Mouse (Mus musculus): ENCODE measurements around the gene Tenm3. TPM values are rescaled to one million over a fixed set of nuclear protein-coding genes. Genes with fewer than 3 reads are reported as not detected.

Gene Tenm3
- polyA plus RNA-seq, 2 experiments from 2014 or later: 0.22 TPM; not detected in 1

DNA sequence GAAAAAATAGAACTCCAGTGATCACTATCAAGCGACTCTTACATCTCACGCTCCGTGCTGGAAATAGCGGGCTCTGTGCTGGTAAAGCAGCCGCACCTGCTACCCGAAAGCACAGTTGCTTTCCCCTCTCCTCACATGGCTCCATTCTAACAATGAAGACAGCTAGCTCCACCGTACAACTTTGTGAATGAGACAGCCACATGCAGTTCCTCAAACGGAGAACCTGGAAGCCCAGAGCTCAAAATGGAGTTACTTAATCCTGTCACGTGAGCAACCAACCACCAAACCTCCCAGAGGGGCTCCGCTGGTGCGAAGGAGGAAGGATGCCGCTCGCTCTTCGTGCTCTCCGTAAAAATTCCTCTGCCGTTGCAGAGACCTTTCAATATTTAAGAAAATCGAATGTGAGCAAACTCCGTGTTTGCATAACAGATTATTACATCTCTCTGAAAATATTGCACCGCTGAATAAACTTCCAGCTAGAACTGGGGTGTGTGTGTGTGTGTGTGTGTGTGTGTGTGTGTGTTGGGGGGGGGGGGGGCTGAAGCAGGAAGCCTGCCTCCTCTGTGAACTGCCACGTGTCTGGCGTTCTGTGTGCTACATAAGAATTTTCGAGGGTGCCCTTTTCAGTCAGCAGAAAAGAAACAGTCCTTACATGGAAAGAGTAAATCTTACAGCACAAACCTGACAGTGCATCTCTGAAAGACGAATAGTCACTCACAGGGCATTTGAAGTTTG is 103.4 kb downstream of the Tenm3 start:
- ATAC-seq: no peak

DNA sequence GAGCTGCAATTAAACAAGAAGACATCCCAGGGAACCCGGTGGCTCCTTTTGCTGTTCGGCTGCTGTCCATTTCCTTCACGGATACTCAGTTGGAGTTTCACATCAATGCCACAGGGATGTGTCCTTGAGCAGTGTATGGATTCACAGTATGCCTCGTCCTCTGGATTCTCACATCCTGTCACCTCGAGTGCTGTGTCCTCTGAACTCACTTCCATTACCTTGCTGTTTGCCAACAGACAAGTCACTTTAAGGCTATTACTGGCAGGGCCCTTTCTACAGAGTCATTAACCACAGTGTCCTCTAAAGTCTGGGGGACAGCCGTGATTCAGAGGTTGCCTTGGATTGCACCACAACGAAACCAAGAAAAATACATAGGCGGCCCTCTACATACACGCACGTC is 110.0 kb downstream of the Tenm3 start:
- ATAC-seq: no peak

DNA sequence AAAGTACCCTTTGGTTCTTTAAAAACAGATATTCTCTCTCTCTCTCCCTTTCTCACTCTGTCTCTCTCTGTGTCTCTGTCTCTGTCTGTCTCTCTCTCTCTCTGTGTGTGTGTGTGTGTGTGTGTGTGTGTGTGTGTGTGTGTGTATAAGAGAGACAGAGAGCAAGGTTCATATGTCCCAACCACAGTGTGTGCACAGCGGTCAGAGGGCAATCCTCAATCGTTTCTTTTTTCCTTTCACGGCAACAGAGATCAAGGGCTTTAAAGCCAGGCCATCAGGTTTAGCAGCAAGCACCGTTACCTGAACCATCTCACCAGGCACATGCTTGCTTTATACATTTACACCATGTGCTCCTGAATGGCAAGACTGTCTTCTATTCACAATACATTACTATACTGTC is 110.7 kb downstream of the Tenm3 start:
- ATAC-seq: no peak

DNA sequence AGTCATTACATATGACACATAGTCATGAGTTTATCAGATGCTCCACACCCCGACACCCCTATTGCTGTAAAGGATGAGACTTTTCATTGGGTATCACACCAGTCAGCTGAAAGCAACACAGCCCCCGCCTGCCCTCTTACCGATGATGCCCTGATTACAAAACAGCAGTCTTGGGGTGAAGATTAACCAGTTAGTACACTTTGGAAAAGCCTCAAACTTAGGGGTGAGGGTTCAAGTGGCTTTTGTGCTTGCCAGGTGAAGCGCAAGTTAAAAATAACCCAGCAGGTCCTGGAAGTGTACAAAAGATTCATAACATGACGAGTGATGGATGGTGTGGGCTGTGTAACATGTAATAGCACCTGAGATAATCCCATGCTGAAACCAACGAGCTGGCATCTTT is 113.0 kb downstream of the Tenm3 start:
- ATAC-seq: no peak

DNA sequence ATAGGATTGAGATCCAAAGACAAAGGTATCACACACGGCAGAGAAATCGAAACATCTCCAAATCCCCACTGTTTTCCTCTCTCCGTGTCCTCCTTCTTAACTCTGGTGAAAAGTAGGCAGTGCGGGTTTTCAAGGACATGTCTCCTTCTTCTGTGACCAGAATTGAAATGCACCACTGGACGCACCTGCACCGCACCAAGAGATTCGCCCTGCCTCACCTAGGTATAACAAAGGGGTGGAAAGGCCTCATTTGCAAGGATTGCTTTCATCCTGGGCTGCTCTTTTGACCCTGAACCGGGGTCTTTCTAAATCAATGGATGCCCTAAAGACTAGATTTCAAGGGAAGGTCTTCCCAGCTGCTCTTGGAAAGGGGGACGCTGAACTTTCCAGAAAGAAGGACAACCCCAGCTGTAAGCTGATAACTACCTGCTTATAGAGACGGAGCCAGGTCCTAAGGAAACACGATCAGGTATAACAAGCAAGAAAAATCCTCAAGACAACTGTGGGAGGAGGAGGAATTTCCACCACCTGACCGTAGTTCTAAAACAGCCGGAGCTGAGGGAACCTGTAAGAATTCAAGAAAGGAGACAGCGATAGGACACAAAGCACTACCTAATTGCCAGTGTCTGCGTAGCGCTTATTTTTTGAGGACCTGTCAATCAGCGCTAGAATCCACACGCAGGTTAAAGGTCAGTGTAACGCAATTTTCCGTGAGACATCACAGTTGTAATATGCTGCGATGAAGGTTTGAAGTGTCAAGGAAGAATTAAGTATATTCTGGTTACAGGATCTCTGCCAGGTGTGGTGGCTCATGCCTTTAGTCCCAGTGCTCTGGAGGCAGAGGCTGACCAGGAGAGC is 114.7 kb downstream of the Tenm3 start:
- no peak for ATAC-seq

DNA sequence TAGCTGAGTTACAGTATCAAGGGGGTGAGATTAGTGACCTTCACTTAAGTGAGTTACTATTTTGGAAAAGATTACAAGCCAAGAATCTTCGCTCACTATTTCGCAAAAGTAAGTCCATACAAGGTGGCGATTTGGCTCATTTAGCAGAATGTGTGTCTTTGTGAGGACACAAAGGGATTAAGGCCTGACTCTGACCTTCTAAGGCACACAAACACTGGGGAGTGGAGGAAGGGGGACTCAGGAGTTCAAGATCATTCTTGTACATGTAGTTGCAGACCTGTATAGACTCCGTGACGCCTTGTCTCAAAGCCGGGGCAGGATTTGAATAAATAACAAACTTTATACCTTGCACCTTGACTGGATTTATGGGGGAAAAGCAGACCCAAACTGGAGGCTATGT is 115.7 kb downstream of the Tenm3 start:
- ATAC-seq: no peak

DNA sequence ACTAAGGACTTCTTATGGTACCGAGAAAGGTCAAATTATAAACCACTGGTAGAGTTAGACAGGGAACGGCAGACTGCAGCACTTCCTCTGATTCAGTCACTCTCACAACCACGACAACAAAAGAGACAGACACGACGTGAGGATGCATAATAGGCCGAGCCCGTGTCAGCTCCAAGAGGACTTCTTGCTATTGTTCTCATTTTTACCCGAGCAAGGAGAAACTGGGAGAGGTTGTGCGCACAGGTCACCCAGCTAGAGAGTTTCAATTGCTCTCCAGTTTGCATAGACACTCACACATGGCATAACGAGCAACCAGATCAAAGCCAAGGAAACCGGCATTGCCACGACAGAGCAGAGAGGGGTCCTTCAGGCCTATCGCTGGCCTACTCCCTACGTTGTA is 121.0 kb downstream of the Tenm3 start:
- no peak for ATAC-seq

DNA sequence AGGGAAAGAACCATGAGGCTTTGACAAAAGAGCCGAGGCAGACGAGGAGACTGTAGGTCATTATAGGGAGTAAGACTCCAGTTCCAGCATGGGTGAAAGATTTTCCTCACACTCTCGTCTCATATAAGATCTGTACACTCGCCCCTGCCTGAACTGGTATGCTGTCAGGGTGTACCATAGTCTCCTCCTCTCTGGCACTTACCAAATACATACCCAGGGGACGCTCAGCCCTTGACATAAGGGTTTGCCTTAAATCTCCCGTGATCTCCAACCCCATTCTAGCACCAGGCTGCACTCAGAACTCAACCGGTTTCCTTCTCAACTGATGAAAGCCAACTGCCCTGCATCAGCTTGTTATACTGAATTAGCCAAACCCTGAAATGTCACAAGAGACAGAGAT is 121.4 kb downstream of the Tenm3 start:
- no peak for ATAC-seq

DNA sequence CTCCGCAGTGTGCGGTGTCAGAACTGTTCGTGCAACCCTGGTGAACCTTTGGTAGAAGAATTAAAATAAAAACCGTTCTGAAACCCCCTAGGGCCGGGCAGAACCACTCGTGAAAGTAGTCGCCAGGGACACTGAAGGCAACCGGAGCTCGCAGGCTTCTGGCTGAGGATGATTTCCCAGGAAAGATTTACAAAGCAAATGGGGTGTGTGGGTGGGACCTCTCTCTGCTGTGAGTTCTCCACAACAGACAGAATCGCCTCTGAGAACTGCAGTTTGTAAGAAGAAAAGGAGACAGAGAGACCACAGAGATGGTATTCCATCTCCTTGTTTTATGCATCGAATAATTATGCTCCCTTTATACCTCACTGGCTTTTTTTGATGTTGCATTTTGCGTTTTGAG is 122.4 kb downstream of the Tenm3 start:
- ATAC-seq: no peak

DNA sequence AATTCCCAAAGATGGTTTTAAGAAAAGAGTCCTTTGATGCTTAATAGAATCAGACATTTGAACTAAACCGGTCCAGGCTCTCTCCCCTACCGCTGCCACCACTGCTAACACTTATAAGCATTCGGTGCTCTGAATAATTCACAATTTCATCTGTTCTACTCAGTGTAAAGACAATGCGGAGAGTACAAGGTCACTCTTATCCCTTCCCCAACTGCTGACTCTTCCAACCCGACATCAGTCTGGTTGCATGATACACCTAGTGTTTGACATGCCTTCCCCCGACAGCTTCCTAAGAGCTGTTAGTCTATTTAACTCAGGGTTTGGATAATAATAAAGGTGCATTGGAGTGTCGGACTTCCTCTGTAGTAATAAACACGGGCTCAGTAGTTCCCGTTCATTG is 128.1 kb downstream of the Tenm3 start:
- ATAC-seq: no peak

DNA sequence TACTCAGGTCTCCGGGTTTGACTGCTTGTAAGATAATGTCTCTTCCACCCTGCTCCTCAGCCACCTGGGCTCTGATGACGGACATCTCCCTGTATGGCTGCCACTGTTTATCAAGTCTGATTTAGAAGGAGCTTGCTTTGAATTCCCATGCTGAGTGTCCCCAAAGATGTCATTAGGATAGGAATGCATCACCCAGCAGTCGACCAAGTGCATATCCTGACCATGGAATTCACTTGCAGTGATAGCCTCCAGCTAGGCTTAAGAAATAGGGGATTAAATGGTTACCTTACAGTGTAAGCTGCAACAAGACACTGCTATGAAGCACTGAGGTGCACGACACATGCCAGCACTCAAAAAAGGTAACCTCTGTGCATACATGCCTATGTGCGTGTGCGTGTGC is 137.1 kb downstream of the Tenm3 start:
- no peak for ATAC-seq

DNA sequence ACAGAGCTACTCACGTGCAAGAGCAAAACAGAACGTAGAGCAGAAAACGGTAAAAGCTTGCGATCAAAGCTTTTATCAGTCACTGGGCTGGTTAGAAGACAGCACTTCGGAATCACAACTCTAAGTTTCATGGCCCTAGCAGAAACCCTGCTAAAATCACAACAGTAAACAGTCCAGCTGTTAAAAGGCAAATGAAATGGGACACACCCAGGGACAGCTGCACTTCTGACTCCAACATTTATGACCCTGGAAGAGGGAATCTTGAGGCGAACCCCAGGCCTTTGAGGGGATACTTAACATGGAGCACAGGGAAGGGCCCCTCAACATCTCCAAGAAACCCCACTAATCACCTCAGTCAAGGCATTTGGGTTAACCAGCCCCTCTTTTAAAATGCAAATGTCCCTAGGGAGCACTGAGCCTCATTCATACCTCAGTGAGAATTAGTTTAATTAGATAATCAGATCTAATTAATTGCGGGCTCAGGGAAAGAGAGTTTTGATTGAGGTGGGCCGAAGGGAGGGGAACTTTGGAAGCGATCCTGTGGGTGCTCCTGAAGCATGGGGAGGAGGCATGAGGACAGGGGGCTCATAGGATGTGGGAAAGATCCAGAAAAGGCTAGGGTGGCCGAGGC is 138.8 kb downstream of the Tenm3 start:
- ATAC-seq: no peak

DNA sequence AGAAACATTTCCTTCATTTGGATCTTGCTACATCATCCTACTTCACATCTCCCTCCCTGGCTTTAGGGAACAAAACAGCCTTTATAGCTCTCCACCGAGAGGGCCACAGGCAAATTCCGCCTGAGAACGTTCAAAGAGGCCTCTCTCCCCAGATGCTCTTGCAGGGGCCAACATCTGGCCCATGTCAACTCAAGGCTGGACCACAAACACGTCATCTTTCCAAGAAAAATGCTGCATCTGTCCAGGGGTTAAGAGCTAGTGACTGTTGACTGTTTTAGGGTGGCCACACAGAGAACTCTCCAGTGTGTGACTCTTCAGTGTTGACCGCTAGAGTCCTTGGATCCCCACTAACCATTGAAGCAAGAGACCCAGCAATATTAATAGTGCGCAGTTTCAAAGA is 139.3 kb downstream of the Tenm3 start:
- no peak for ATAC-seq

DNA sequence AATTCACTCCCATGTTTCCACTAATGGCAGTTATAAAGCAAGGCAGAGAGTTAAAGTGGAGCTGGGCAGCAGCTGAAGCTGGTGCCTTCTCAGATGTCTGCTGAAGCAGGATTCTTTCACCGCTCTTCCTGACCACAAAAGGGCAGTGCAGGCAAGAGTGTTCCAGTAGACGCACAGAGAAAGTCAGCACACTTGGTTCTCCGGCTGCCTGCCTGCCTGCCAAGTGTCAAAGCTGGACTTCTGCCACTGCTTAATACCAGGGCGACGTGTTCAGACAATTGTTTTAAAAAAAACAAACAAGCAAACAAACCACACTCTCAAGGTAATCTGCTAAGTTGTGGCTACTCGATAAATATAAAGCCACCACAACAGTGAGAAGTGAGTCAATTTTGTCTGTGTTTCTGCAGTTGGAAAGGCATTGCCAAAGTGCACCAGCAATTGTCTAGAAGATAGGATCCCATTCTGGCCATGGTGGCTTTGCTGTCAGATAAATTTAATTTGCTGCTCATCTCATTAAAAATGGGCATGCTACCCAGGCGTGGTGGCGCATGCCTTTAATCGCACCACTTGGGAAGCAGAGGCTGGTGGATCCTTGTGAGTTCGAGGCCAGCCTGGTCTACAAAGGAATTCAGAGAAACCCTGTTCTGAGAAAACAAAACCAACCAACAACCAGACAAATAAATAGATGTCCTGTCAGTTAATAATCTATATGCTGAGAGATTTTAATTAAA is 152.9 kb downstream of the Tenm3 start:
- no peak for ATAC-seq

DNA sequence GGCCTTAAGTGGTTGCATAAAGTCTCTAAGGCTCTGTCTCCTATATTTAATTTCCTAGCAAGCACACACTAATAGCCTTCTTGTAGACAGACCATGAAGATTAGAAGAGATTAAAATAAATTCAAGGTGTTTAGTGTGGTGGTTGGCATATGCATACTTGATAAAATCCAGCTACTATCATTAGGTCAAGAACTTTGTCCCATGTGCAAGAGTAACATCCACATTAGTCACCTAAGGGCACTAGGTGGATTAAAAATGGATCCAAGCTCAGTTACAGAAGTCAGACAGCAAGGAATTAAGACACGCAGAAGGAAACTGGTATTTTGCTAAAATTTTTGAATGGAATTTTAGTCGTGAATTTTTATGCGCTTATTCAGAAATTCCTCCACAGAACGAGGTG is 155.0 kb downstream of the Tenm3 start:
- ATAC-seq: no peak

DNA sequence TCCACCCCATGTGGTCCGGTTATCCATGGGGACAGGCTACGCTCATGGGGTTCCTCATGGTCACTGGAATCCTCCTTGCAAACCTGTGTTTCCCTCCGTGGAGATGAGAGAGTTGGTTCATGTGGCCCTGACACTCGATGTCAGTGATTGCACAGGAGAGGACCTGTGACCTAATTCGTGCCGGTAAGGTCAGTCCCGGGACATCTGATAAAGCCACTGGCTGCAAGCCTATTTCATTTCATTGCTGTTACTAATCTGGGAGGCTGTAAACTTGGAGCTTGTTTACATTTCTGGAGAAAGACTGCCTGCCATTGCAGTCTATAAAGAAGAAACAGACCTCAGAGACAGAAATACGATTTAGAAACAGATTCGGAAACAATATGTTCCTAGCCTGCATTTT is 155.6 kb downstream of the Tenm3 start:
- no peak for ATAC-seq

DNA sequence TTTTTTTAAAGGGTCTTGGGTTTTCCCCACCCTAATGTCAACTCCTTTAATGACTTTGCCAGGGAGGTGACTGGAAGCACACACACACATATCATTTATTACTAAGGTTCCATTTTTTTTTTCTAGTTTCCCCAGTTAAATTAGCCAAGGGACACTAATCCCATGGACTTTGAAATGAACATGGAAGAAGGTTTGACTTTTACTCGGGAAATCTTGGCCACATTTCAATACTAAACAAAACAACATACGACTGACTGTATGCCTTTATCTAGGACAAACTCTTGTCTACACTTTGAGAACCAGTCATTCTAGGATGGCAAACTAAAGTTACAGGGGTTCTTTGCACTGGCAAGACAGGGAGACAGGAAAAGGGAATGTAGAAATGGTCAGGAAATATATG is 170.3 kb downstream of the Tenm3 start:
- ATAC-seq: no peak

DNA sequence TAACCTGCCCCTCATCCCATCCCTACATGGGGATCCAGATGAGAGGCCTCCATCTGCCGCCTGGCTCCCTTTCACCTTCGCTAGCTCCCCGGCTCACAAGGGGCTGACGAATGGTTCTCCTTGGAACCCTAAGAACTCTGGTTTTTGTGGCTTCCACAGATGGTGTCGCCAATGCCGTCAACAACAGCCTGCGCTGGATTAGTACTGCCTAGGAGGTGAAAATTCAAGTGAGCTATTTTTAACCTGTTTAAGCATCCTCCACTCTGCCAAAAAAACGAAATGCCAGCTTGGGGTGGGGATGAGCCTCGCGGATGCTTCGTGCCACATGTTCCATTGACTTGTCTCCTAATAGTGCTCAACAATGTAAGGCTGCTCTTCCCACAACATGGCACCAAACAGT is 171.3 kb downstream of the Tenm3 start:
- no peak for ATAC-seq

DNA sequence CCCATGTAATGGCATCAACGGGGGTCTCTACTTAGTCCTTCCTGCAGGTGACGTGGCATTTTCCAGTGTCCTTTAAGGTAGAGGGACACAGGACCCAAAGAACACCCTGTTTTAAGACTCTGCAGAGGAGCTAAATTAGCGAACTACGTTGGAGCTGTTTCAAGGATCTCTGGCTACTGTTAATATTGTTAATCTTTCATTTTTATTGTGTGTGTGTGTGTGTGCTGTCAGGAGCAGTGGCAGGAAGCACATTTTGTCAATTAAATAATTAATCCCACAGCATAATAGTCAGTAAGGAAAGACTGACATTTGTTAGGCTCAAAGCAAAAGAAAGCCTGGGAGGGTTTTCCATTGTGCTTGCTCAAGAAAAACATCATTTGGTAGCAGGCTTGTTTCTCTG is 172.4 kb downstream of the Tenm3 start:
- no peak for ATAC-seq

DNA sequence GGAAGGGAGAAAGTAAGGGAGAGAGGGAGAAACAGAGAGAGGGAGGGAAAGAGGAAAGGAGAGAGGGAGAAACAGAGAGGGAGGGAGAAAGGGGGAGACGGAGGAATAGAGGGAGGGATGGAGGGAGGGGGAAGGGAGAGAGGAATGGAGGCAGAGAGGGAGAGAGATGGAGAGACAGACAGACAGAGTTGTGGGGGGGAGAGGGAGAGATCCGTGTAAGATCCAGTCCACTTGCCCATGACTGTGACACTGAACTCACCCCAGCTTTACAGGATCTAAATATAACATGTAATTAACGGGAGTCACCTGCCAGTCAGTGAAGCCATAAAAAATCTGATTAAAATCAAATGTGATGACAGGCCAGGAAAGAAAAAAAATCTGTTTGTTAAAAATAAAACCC is 172.9 kb downstream of the Tenm3 start:
- ATAC-seq: no peak

DNA sequence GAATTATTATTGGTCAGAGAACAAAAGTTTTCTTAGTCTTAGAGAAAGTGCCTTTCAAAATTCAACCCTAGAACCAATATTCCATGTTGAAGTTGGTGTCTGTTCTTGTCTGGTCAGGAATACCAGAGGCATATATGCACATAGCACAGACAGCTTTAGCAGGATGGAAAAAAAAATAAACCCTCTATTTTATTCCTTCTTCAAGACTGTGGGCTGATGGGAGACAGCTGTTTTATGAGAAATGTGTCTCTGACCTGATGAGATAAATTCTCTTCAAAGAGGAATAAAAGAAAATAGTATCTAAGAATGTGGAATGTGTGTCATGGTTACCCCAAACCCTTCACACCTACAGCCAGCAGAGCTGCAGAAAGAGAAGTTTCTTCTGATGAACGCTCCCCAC is 173.4 kb downstream of the Tenm3 start:
- no peak for ATAC-seq

DNA sequence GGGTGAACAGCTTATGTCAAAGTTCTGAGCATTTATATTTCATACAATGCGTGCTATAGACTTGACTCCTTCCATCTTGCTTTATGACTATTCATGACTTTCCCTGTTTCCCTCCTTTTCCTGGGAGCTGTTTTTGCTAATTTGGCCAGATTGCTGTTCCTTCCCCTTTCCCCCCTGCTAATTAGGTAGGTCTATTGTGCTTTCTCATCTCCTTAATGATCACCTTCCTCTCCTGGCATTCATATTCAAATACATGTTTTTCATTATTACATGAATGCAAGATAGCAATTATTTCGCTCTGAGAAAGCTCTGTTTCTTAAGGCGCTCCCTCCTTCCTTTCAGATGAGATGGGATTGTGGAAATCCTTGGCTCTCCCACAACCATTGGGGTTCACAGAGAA is 178.6 kb downstream of the Tenm3 start:
- ATAC-seq: no peak

DNA sequence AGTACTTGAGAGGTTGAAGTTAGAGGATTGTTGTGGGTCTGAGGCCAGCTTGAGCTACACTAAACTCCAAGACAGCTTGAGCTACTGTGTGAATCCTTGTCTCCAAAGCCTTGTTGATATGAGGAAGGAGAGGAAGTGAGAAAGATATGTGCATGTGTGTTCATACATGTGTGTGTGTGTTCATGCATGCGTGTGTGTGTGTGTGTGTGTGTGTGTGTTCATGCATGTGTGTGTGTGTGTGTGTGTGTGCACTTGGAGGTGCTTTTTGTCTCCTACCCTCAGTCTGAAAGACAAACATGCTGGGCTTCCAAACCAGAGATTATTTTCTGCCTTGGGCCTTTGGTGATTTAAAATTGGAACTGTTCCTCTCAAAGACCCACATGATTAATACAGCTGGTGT is 184.5 kb downstream of the Tenm3 start:
- no peak for ATAC-seq

Measured in CD4-positive, CD25-positive, alpha-beta regulatory T cell, adult 4 months (primary cell).